Mouse (Mus musculus) megakaryocyte progenitor cell, adult 5-6 weeks (primary cell): ENCODE data around the gene Lrrfip2. TPM values are rescaled to one million over a fixed set of nuclear protein-coding genes. Genes with fewer than 3 reads are reported as not detected.

Experiments used
- ATAC-seq: replicated peaks from 2 replicates; pipeline ENCODE4 v1.8.0; 2016; ENCODE audit warnings: mild to moderate bottlenecking, moderate TSS enrichment, inconsistent platforms; ENCODE audit not compliant: poor library complexity
- total RNA-seq, 2 experiments: library from RNA; stranded (forward) in 1 of 2; stranded (reverse) in 1 of 2; fragments of 157-497, 149-512 nt in 1 of 2; fragments of 200-1000 nt in 1 of 2; gene quantifications; 2 replicates each; pipeline versions ENCODE4 v1.2.3 to v1.2.4; 2015 to 2017

The Lrrfip2 gene
- 43.9 and 48.3 TPM in 2 replicates for total RNA-seq (2015)
- total RNA-seq (2017) = 66.8 and 74.0 TPM in 2 replicates

DNA sequence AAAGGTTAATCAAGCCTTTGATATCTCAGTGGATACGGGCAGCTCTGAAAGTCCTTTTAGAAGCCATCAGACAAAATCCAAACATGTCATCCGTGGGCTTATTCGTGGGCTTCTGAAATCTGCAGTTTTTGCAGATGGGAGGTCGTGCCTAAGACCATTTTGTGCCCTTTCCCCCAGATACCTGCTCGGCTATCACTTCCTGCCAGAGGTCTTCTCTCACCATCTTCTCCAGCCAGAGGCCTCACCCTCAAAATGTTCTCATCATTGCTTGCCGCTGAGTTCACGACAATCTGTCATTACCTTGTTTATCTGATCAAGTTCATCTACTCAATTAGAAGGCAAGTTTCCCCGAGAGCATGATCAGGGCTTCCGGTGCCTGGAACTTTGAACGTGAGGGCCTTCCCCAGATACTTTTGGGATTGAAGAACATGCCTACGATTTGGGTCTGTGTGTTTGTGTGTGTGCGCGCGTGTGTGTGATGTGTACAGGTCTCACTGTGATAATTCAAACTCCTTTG, at the start of gene Lrrfip2:
TSS of gene Lrrfip2 (plus strand) at position 467 of the 517 bp plus-strand sequence.
- ATAC-seq = no peak

DNA sequence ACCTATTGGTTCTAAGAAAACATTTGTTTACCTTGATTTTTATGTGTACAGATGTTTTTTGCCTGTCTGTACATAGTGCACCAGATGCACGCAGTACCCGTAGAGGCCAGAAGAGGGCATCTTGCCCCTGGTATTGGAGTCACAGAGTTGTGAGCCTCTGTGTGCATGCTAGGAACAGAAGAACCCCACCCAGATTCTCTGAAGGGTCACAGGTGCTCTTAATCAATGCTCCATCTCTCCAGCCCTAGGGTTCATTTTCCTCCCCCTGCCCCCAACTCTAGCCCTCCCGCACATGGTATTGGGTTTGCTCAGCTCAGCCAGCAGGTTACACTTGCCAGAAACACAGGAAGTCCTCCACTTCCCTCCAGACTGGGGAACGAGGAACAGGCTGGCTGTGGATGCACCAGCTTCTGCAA, 46.8 kb upstream of the Lrrfip2 start:
- peak; percentile 92 for ATAC-seq

DNA sequence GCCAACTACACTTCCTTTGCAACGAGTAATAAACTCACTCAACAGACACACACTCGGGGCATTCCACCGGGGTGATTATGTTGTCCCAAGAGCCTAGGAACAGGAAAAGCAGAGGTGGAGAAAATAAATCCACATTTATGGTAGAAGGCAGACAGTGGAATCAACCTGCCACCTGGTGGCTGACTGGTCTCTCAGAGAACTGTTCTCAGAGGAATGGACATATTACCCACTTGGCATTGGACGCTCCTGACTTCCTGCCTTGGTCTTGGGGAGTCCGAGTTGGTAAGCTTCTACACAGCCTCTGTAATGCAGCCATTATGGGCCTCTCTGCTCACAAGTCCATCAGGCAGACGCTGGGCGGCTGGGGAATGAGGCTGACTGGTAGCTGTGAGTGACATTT, 45.2 kb upstream of the Lrrfip2 start:
- ATAC-seq = peak; percentile 61

DNA sequence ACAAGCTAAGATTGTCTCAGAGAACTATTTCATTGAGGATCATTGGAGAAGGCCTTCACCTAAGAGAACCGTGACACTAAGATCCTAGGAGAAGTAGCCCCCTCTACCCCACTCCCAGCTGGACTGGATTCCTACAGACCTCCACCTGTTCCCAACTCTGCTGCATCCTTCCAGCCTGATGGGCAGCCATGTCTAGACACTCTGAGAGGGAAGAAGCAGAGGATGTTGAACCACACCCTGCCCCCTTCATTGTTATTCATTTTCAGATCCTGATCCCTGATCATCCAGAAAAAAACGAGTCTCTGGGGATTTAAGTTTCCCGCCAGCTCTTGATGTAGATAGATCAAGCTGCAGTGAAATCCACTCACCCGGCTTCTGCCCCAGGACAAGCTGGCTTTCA, 44.4 kb upstream of the Lrrfip2 start:
- ATAC-seq = no peak

DNA sequence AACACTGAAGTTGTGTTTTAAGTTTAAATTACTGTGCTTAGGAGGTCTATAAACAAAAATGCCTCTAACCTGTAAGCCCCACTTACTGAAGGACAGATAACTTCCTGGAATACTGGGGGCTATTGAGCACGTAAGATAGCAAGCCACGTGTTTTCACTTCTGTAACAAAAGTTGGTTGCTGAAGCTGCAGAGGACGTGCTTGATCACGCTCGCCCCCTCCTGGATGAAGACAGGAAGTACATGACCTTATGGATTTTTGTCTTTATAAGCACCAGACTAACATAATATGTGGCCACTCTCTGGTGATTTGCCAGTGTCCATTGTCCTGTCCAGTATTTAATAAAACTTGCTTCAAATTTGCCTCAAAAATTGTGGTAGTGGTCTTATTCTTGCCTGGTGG, 39.6 kb upstream of the Lrrfip2 start:
- peak; percentile 72 for ATAC-seq

DNA sequence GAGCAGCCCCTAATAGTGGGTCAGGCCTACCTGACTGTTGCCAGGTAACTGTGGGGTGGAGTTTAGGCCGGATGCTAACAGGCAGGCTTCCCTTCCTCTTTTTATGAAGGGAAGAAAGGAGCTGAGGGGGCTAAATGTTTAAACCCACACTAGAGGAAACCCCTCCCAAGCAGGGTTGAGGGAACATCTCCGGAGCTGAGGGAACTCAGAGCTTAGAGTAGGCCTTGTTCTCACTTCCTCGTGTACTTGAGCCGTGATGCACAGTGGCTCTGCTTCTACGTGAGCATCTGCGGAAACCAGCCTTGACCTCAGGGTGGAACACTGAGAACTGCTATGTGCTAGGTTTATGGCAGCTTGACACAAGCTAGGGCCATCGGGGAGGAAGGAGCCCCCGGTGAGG, 36.6 kb upstream of the Lrrfip2 start:
- peak; percentile 82 for ATAC-seq

DNA sequence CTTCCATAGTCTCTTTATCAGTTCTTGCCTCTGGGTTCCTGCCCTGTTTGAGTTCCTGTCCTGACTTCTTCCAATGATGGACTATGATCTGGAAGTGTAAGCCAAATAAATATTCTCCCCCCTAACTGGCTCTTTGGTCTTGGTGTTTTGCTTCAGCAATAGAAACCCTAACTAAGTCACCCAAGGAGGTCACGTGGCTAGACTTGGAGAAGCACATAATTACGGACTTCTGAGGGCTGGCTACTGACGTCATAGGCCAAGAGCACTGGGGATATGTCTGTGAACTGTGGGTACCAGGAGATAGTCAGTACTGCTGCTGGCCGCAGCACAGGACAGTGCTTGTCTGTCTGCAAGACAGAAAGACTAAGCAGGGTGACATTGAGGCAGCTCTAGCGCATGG, 35.6 kb upstream of the Lrrfip2 start:
- ATAC-seq = no peak

DNA sequence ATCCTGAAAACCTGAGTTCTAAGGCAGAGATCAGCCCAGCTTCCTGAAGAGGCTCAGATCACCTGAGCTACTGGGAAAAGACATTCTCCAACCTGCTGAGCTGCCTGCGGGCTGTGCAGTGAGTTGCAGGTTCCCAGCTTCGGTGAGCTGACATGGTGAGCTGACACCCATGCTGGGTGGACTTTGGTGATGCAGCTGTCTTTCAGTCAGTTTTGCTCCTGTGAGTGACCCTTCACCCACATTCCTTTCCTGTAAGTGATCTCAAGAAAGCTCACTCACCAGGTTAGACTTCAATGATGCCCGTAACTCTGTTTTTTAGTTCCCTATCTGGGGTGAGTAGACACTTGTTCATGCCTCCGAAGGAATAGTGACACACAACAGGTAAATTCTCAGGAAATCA, 32.1 kb upstream of the Lrrfip2 start:
- no peak for ATAC-seq

DNA sequence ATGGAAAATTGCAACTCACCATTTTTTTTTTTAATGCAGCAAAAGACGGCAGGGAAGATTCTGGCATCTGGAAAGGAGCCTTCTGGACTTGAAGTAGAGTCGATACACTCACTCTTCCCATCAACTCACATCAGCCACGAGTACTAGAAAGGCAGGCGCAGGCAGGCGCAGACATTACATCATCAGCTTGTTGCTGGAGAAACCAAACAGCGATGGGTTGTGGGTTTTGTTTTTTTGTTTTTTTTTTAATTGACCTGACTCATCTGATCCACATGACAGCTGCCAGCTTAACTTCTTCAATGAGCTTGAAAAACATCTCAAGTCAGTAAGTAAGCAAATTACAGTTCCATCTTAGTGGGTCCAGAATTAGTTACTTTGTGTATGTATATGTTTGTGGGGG, 31.3 kb upstream of the Lrrfip2 start:
- peak; percentile 26; the same call in 1 of the 2 replicates for ATAC-seq

DNA sequence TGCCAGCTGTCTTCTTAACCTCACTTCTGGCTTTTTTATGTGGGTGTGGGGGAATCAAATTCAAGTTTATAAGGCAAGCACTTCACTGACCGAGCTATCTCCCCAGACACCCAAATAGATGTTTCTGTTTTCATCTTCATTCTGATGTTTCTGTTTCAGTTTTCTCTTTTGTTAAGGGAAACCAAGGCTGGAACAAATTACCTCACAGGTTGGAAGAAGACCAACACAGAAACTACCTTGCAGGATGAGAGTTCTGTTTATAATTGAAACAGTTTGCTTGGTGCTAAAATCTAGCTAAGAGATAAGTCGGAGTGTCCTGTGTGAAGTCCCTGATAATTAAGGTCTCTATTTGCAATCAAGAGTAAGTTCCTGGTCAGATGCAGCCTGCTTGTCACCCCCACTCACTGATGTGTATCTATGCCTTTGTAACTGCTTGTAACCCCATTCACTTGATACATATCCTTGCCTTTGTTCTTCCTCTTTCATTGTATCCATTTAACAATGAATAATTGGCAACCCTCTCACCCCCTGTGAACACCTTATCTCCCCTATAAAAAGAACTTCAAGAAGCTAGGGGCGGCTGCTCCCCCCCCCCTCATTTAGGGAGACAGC, 30.3 kb upstream of the Lrrfip2 start:
- ATAC-seq = 0 out of 2 replicates have a peak, but pooled peaks have one; percentile 29

DNA sequence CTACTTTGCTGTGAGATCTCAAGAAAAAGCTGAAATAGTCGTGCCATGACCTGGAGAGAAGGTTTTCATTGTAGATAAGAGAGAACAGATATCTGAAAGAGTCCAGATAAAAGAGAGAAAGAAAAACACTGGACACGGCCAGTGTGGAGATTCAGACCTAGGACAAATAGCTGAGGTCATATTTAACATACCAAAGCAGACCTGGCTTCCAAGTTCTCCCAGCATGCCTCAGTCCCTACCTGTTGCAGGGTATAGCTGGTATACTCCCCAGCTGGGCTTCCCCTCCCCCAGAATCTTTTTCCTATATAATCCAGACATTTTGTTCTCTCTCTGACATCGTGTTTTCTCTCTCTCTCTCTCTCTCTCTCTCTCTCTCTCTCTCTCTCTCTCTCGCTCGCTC, 29.4 kb upstream of the Lrrfip2 start:
- ATAC-seq = no peak

DNA sequence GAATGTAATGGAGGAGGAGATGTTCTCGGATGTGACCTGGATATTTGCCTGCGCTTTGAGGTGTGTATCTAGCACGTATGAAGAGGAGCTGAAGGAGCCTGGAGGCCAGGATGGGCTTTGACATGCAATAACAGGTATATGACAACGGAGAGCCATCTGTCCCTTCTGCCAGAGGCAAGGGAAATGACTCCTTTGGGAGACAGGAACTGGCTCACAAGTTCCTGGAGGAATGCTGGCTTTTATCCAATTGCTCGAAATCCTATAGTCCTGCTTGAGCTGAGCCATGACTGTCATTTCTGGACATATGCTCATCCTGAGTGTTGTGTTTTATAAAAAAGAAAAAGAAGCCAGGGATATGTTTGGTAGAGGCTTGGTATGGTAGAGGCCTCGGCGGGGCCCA, 28.5 kb upstream of the Lrrfip2 start:
- ATAC-seq = no peak

DNA sequence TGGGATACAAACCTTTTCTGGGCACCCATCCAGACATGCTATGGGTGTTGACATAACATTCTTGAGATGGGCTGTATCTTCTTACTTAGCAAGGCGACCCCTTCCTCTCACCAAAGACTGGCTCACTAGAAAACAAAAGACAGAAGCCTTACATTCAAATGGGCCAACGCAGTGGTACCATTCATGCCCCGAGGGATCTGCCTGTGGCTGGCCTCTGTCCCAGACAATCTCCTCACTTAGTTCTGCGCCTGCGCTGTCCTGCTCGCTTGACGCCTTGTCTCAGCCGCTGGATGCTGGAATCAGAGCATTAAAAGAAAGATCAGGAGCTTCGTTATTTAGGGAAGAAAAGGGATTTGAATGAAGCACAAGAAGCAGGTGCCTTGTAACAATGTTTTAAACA, 24.7 kb upstream of the Lrrfip2 start:
- no peak for ATAC-seq

DNA sequence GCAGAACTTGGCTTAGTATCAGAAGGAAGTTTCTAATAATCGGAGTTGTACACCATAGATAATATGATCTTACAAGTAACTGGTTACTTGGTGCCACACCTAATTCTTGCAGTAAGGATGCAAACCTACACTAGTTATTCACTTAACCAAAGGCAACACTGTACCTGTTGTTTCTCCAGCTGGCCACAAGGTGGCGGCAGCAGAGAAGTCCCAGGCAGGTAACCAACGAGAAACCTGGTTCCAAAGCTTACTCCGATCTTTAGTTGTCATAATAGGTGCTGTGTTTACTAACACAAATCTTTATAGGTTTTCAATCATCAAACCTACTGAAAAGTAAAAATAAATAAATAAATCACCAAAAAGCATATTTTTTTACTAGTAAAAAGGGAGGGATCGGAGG, 24.3 kb upstream of the Lrrfip2 start:
- peak; percentile 64 for ATAC-seq

DNA sequence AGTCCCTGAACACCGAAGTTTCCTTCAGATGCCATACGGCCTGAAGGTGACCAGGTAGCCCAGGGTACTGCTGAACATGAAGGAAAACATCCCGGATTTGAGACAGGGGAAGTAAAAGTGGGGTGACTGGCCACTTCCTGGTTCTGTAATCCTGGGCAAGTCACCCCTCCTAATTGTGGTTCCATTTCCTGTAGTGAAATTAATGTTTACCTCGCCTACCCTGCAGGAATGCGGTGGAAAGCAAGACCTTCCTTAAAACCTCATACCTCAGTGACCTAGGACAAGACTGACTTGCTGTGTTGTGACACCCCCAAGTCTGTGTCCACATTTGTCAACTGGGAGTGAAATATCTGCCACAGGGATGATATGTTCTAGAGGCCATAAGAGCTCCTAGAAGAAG, 22.8 kb upstream of the Lrrfip2 start:
- peak; percentile 74 for ATAC-seq

DNA sequence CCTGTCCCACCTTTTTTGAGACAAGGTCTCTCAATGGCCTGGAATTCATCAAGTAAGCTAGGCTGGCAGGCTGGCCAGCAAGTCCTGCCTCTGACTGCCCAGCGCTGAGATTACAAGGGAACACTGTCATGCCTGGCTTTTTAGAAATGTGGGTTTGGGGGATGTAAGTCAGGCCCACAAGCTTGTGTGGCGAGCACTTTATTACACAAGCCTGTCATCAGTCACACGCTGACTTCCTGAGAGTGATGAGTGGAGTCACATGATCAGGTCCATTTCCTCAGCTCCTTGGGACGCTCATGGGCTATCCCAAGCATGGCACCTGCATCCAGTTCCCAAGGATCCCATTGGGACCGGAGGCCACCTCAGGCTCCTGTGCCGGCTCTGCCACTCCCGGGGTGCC, 21.7 kb upstream of the Lrrfip2 start:
- peak; percentile 49 for ATAC-seq

DNA sequence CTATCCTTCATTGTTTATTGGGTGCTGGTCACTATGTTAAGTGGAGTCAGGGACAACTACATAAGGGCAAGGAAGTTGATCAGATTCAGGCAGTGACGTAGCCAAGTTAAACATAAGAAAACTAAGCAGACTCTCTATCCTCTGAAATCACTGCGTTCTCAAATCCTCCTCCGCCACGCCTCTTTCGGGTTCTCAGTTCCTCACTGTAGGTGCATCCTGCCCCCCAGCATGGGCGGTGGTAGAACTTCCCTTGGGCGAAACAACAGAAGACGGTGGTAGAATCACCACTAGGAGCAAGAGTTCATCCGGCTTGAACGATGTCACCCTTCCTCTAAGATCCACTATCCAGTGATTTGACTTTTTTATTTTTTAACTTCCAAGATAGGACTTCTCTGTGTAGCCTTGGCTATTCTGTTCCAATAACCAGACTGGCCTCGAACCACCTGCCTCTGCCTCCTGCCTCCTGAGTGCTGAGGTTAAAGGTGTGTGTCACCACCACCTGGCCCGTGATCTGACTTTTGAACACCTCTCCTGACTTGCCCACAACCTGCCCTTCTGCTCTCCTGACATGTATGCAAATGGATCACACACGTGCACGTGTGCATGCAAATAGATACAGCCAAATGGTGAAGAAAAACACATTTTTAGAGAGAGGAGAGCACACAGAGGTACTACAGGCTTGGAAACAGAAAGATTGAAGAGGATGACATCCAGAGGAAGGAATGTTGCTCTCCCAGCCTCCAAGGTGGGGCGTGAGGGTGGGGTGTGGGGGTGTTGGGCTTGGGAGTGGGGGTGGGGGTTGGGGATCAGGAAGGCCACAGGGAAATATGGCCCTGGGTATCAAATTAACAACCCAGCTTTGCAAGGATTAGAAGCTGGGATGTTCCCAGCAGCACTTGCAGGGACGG, 20.7 kb upstream of the Lrrfip2 start:
- ATAC-seq = no peak

DNA sequence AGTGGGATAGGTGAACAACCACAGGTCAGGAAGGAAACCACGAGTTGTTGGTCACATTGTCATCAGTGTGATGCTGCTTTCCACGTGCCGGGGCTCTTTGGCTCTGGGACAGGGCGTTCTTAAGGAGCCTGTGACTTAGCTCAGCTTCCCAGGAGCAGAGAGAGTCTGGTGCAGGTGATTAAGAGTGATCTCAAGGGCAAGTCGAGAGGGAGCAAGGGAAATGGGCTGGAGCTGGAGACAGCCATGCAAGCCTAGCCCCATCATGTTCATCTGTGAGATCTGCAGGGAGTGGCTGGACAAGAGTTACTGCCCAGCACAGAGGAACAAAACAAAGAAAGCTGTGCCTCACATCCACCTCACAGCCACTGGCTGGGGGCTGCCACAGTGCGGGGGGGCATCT, 19.8 kb upstream of the Lrrfip2 start:
- no peak for ATAC-seq

DNA sequence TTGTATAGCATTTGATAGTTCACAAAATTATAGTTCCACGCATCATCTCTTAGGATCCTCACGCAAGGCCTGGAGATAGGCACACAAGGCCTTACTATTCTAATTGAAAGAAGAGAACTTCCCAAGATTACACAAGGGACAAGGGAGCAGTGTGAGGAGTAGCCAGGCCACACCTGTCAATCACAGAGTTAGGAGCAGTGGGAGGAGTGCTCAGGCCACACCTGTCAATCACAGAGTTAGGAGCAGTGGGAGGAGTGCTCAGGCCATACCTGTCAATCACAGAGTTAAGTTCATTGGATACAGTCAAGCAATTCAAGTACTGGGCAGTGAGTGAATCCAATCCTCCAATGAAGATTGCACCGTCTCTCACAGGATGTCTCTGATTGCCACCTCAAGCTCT, 17.0 kb upstream of the Lrrfip2 start:
- no peak for ATAC-seq

DNA sequence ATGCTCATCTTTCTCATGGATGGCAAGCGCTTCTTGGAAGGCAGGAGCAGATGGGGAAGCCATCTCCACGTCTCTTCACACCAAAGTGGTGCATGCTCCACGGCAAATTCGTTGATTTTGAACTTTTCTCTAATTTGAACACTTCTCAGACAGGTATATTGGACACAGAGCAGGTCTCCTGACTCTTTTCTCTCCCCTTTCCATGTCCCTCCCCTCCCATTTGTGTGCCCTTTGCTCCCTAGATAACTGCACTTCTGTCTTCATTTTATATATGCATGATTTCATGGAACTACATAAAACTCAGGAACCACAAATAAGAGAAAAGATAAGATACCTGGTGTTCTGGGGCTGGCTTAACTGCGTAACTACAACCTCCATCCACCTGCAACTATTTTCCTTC, 14.1 kb upstream of the Lrrfip2 start:
- ATAC-seq = no peak

DNA sequence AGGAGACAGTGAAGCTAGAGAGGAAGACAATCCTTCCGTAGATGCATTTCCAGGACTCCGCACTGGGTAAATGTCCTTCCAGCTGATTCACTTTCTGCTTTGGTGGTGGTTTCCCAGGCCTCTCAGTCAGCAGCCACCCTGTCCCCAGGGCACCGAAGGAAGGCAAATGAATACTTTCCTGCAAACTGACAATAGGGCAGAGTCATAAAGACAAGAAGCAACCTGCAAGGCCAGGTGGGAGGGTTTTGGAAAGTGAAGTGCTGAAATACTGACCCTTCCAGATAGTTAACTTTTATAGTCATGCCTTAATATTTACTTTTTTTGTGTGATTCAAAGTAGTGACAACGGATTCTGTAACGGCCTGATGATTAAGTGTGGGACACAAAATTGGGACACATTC, 13.5 kb upstream of the Lrrfip2 start:
- ATAC-seq = no peak

DNA sequence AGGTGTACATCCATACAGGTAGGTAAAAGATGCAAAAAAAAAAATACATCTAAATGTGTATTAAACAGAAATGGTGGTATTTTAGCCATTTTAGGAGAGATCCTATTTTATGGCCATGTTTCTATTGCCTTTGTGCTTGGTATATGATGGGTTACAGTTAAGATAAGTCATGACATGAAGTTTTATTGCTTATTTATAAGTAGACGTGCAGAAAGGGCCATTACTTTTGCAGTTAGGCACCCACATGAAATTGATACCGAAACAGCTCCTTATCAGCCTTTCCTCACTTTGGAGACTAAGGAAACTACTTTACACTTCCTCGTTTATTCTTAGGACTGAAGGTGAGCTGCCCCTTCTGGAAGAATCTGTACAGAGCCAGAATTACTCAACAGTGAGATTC, 9.5 kb upstream of the Lrrfip2 start:
- ATAC-seq = no peak
